In genomic region chr14:105532168-105532745, GRCm38 (mm10) we compare ENCODE assay signal across 26 mouse cellular contexts.
DNase-seq lines count a peak whose midpoint lies in the region; ATAC-seq and TF ChIP-seq lines count a peak whose summit lies in the region.
"Had no signal": no experiment of that assay in that cellular context is flagged by ENCODE, and none has a peak within 500 bp of the region (broad histone marks: within the 10 kb centered on the region; RNA-seq: fewer than 3 reads in every experiment).

No protein-coding gene starts in this region.

- DNase-seq in liver, adult 2 months (ENCODE audit: extremely low read depth, low read depth, low spot score) = peak; percentile 3
- DNase-seq in liver, postnatal 0 days = no peak
- DNase-seq in embryonic facial prominence, embryonic 14.5 days (ENCODE audit: low spot score) = peak; percentile 81
- peak; percentile 33 for DNase-seq in thymus, adult 2 months
- peak; percentile 5 for DNase-seq in yolk sac, embryonic 10.5 days (ENCODE audit: low spot score)
- DNase-seq in layer of hippocampus, postnatal 14 days (ENCODE audit: low spot score in 2 of 2) = no peak
- DNase-seq in neural tube, embryonic 10.5 days (ENCODE audit: extremely low spot score, low spot score) = no peak
- DNase-seq: adrenal gland, postnatal 36 days; cerebellum, adult 18-20 months; cerebellum, postnatal 36 days; kidney, adult 9 months; kidney, postnatal 25 days; lung, postnatal 14 days; midbrain, embryonic 14.5 days; spleen, adult 18-20 months had no signal

- no peaks in the 10 kb centered on the region for H3K79me2 ChIP-seq in liver, adult 2 months (ENCODE audit: control insufficient read depth, insufficient read depth, low read length)

- H3K4me2 ChIP-seq in liver, postnatal 0 days (ENCODE audit: low read depth, low read length) = no peak overlapping the region
- no peak overlapping the region for H3K4me2 ChIP-seq in embryonic facial prominence, embryonic 14.5 days (ENCODE audit: low read depth, low read length)
- H3K4me2 ChIP-seq: forebrain, embryonic 15.5 days; heart, embryonic 11.5 days; hindbrain, embryonic 13.5 days; limb, embryonic 13.5 days; liver, embryonic 15.5 days; neural tube, embryonic 15.5 days had no signal

- no peaks in the 10 kb centered on the region for H3K36me3 ChIP-seq in liver, adult 2 months (ENCODE audit: control insufficient read depth, insufficient read depth, low read length)
- H3K36me3 ChIP-seq in liver, postnatal 0 days (replicated peaks; ENCODE audit: insufficient read depth, low read length) = no peaks in the 10 kb centered on the region
- H3K36me3 ChIP-seq in embryonic facial prominence, embryonic 14.5 days (ENCODE audit: control insufficient read depth, insufficient read depth, low read length) = no peaks in the 10 kb centered on the region
- no peaks in the 10 kb centered on the region for H3K36me3 ChIP-seq in thymus, adult 2 months (ENCODE audit: control insufficient read depth, insufficient read depth, low read length)
- H3K36me3 ChIP-seq: forebrain, embryonic 15.5 days; hindbrain, embryonic 13.5 days; limb, embryonic 13.5 days; liver, embryonic 15.5 days; neural tube, embryonic 15.5 days had no signal

- 23% methylated on average over 10 of the region's 10 CpGs for WGBS in liver, adult 2 months
- 43% methylated on average over 10 of the region's 10 CpGs for WGBS in liver, postnatal 0 days (ENCODE audit: insufficient replicate concordance)
- WGBS in embryonic facial prominence, embryonic 14.5 days = 44% methylated on average over 10 of the region's 10 CpGs
- WGBS in thymus, adult 2 months = 53% methylated on average over 10 of the region's 10 CpGs

- no peak for TF ChIP-seq POLR2A in liver, adult 2 months (IDR thresholded peaks at IDR 0.05; ENCODE audit: extremely low read depth, insufficient read depth, low read length)
- TF ChIP-seq POLR2A in thymus, adult 2 months (IDR thresholded peaks at IDR 0.05; ENCODE audit: control insufficient read depth, extremely low read depth, insufficient read depth, low read length, poor library complexity) = no peak

- no peak overlapping the region for H3K27ac ChIP-seq in liver, adult 2 months (replicated peaks; ENCODE audit: insufficient read depth, low read depth, low read length)
- no peak overlapping the region for H3K27ac ChIP-seq in liver, postnatal 0 days (ENCODE audit: low read depth)
- no peak overlapping the region; the same call in 1 of the 2 replicates for H3K27ac ChIP-seq in embryonic facial prominence, embryonic 14.5 days (replicated peaks; ENCODE audit: low read depth, low read length)
- peak overlapping the region; percentile 98 for H3K27ac ChIP-seq in thymus, adult 2 months (ENCODE audit: control insufficient read depth, insufficient read depth, low read length)
- H3K27ac ChIP-seq: forebrain, embryonic 15.5 days; hindbrain, embryonic 13.5 days; left cerebral cortex, adult 2 months; limb, embryonic 13.5 days; liver, embryonic 15.5 days; neural tube, embryonic 15.5 days had no signal

- no peaks in the 10 kb centered on the region for H3K4me1 ChIP-seq in liver, adult 2 months (ENCODE audit: control insufficient read depth, insufficient read depth, low read length)
- no peaks in the 10 kb centered on the region for H3K4me1 ChIP-seq in liver, postnatal 0 days (ENCODE audit: insufficient read depth)
- peaks cover 10% of the 10 kb centered on the region for H3K4me1 ChIP-seq in embryonic facial prominence, embryonic 14.5 days (ENCODE audit: control insufficient read depth, insufficient read depth, low read length)
- H3K4me1 ChIP-seq in thymus, adult 2 months (replicated peaks; ENCODE audit: control insufficient read depth, insufficient read depth, low read length) = peaks cover 21% of the 10 kb centered on the region
- H3K4me1 ChIP-seq: forebrain, embryonic 15.5 days; hindbrain, embryonic 13.5 days; liver, embryonic 15.5 days; neural tube, embryonic 15.5 days had no signal

- H3K9me3 ChIP-seq in liver, postnatal 0 days (ENCODE audit: low read length) = 0 out of 2 replicates have a peak, but pooled peaks cover 3% of the 10 kb centered on the region
- 0 out of 2 replicates have a peak, but pooled peaks cover 7% of the 10 kb centered on the region for H3K9me3 ChIP-seq in embryonic facial prominence, embryonic 14.5 days (ENCODE audit: control insufficient read depth, low read length)
- H3K9me3 ChIP-seq: forebrain, embryonic 15.5 days; hindbrain, embryonic 13.5 days; liver, embryonic 15.5 days; neural tube, embryonic 15.5 days had no signal

- no peak overlapping the region for H3K4me3 ChIP-seq in liver, adult 2 months (ENCODE audit: insufficient read depth, low read depth, low read length)
- no peak overlapping the region for H3K4me3 ChIP-seq in liver, postnatal 0 days (ENCODE audit: low read depth, low read length)
- H3K4me3 ChIP-seq in embryonic facial prominence, embryonic 14.5 days (ENCODE audit: low read depth, low read length) = no peak overlapping the region
- H3K4me3 ChIP-seq in thymus, adult 2 months (ENCODE audit: control insufficient read depth, insufficient read depth, low read length) = no peak overlapping the region
- H3K4me3 ChIP-seq: erythroblast, embryonic 14.5 days; forebrain, embryonic 15.5 days; hindbrain, embryonic 13.5 days; left cerebral cortex, adult 2 months; limb, embryonic 13.5 days; liver, embryonic 15.5 days; myocyte; neural tube, embryonic 15.5 days had no signal

- no peak for ATAC-seq in liver, postnatal 0 days
- ATAC-seq in embryonic facial prominence, embryonic 14.5 days (ENCODE audit: low read depth) = peak; percentile 68
- ATAC-seq: activated CD4-positive, CD25-positive, alpha-beta regulatory T cell, adult 4 months; forebrain, embryonic 15.5 days; inflammation-experienced regulatory T-cells, adult 6 months had no signal

- TF ChIP-seq EP300 in liver, postnatal 0 days (IDR thresholded peaks at IDR 0.05; ENCODE audit: low read depth) = no peak

- TF ChIP-seq CTCF in liver, adult 2 months (IDR thresholded peaks at IDR 0.05; ENCODE audit: low read depth, low read length) = no peak
- no peak for TF ChIP-seq CTCF in liver, postnatal 0 days (IDR thresholded peaks at IDR 0.05; ENCODE audit: low read depth)
- TF ChIP-seq CTCF in thymus, adult 2 months (IDR thresholded peaks at IDR 0.05; ENCODE audit: borderline replicate concordance, control insufficient read depth, extremely low read depth, insufficient read depth, low read length, poor library complexity) = no peak

- H3K9ac ChIP-seq in liver, adult 2 months (ENCODE audit: low read depth, low read length) = no peak overlapping the region
- H3K9ac ChIP-seq in liver, postnatal 0 days (replicated peaks) = no peak overlapping the region
- no peak overlapping the region for H3K9ac ChIP-seq in embryonic facial prominence, embryonic 14.5 days (ENCODE audit: low read depth, low read length)
- H3K9ac ChIP-seq: forebrain, embryonic 15.5 days; hindbrain, embryonic 13.5 days; limb, embryonic 13.5 days; liver, embryonic 15.5 days; neural tube, embryonic 15.5 days had no signal

- H3K27me3 ChIP-seq in liver, adult 2 months (ENCODE audit: control insufficient read depth, insufficient read depth, low read length) = no peaks in the 10 kb centered on the region
- H3K27me3 ChIP-seq in liver, postnatal 0 days (ENCODE audit: insufficient read depth, low read length) = no peaks in the 10 kb centered on the region
- H3K27me3 ChIP-seq in embryonic facial prominence, embryonic 14.5 days (replicated peaks; ENCODE audit: control insufficient read depth, insufficient read depth, low read length) = no peaks in the 10 kb centered on the region
- H3K27me3 ChIP-seq in thymus, adult 2 months (ENCODE audit: control insufficient read depth, insufficient read depth, low read length) = no peaks in the 10 kb centered on the region
- H3K27me3 ChIP-seq: forebrain, embryonic 15.5 days; hindbrain, embryonic 13.5 days; limb, embryonic 13.5 days; liver, embryonic 15.5 days; neural tube, embryonic 15.5 days had no signal

Comparison
In these comparisons a context has a peak if more than half of its experiments do, and no peak if none do; other contexts are left out.
1. DNase-seq: peak in liver, adult 2 months (single experiment), embryonic facial prominence, embryonic 14.5 days (single experiment), thymus, adult 2 months (single experiment) and yolk sac, embryonic 10.5 days (single experiment); none in liver, postnatal 0 days (single experiment), layer of hippocampus, postnatal 14 days (0 of 2) and neural tube, embryonic 10.5 days (single experiment).